Comparison of ENCODE assay signal across 15 mouse cellular contexts in the genomic region with DNA sequence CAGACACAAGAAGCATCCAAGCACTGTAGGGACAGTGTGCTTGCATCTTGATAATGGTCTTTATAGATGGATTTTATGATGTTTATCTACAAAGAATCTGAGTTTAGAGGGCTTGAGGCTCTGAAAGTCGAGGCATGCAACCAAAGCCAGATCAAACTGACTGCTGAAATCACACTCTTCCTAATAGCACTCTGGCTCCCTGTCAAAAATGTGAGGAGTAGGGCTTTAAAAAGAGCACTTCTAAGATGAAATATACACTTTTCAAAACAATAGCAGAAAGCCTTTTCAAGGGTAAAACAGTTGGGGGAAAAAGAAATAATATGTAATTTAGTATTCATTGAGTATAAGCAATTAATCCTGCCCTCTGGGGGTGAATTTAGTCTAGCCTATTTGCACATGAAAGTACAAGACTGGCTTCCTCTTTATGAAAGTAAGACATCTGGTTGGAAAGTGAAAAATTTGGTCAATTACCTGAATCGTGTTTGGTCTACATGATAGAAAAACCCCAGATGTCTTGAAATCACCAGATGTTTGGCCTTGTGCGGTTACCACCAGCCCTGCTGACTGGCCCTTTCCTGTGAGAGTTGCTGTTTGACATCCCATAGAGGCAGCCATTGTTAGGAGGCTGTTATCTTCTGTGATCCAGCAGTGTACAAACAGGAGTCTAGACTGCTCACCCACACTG.
DNase-seq lines count a peak whose midpoint lies in the region; ATAC-seq and TF ChIP-seq lines count a peak whose summit lies in the region.
"Had no signal": no experiment of that assay in that cellular context is flagged by ENCODE, and none has a peak within 500 bp of the region (broad histone marks: within the 10 kb centered on the region; RNA-seq: fewer than 3 reads in every experiment).

No protein-coding gene starts in this region.

- no peak overlapping the region for H3K4me3 ChIP-seq in forebrain, embryonic 15.5 days
- no peak overlapping the region for H3K4me3 ChIP-seq in forebrain, embryonic 12.5 days (replicated peaks)
- H3K4me3 ChIP-seq in layer of hippocampus, adult 2 months = no peak overlapping the region
- no peak overlapping the region for H3K4me3 ChIP-seq in embryonic facial prominence, embryonic 15.5 days (replicated peaks)
- no peak overlapping the region for H3K4me3 ChIP-seq in liver, postnatal 0 days (ENCODE audit: low read depth, low read length)
- H3K4me3 ChIP-seq: limb, embryonic 13.5 days; lung, embryonic 15.5 days had no signal

- H3K4me2 ChIP-seq in forebrain, embryonic 15.5 days (replicated peaks) = no peak overlapping the region
- no peak overlapping the region for H3K4me2 ChIP-seq in forebrain, embryonic 12.5 days
- H3K4me2 ChIP-seq in embryonic facial prominence, embryonic 15.5 days (replicated peaks) = no peak overlapping the region
- H3K4me2 ChIP-seq in liver, postnatal 0 days (ENCODE audit: low read depth, low read length) = no peak overlapping the region
- H3K4me2 ChIP-seq: limb, embryonic 13.5 days; lung, embryonic 15.5 days had no signal

- no peak for TF ChIP-seq EP300 in liver, postnatal 0 days (IDR thresholded peaks at IDR 0.05; ENCODE audit: low read depth)

- peak; percentile 32 for TF ChIP-seq CTCF in layer of hippocampus, adult 2 months (conservative IDR thresholded peaks at IDR 0.05)
- TF ChIP-seq CTCF in liver, postnatal 0 days (IDR thresholded peaks at IDR 0.05; ENCODE audit: low read depth) = no peak

- H3K36me3 ChIP-seq in forebrain, embryonic 15.5 days = no peaks in the 10 kb centered on the region
- H3K36me3 ChIP-seq in forebrain, embryonic 12.5 days (replicated peaks) = no peaks in the 10 kb centered on the region
- no peaks in the 10 kb centered on the region for H3K36me3 ChIP-seq in embryonic facial prominence, embryonic 15.5 days
- H3K36me3 ChIP-seq in liver, postnatal 0 days (replicated peaks; ENCODE audit: insufficient read depth, low read length) = no peaks in the 10 kb centered on the region
- H3K36me3 ChIP-seq: G1E; limb, embryonic 13.5 days; lung, embryonic 15.5 days had no signal

- WGBS in forebrain, embryonic 15.5 days = 15% methylated on average over 3 of the region's 3 CpGs
- WGBS in forebrain, embryonic 12.5 days = 34% methylated on average over 3 of the region's 3 CpGs
- 19% methylated on average over 3 of the region's 3 CpGs for WGBS in embryonic facial prominence, embryonic 15.5 days
- 46% methylated on average over 3 of the region's 3 CpGs for WGBS in liver, postnatal 0 days (ENCODE audit: insufficient replicate concordance)

- H3K4me1 ChIP-seq in forebrain, embryonic 15.5 days = peaks cover 22% of the 10 kb centered on the region
- peaks cover 20% of the 10 kb centered on the region for H3K4me1 ChIP-seq in forebrain, embryonic 12.5 days
- H3K4me1 ChIP-seq in embryonic facial prominence, embryonic 15.5 days = peaks cover 14% of the 10 kb centered on the region
- H3K4me1 ChIP-seq in liver, postnatal 0 days (ENCODE audit: insufficient read depth) = peaks cover 18% of the 10 kb centered on the region

- no peaks in the 10 kb centered on the region for H3K27me3 ChIP-seq in forebrain, embryonic 15.5 days
- no peaks in the 10 kb centered on the region for H3K27me3 ChIP-seq in forebrain, embryonic 12.5 days
- no peaks in the 10 kb centered on the region for H3K27me3 ChIP-seq in embryonic facial prominence, embryonic 15.5 days
- no peaks in the 10 kb centered on the region for H3K27me3 ChIP-seq in liver, postnatal 0 days (ENCODE audit: insufficient read depth, low read length)
- H3K27me3 ChIP-seq: limb, embryonic 13.5 days; lung, embryonic 15.5 days had no signal

- peak; percentile 40; the same call in 1 of the 2 replicates for ATAC-seq in forebrain, embryonic 15.5 days (replicated peaks)
- ATAC-seq in forebrain, embryonic 12.5 days (ENCODE audit: low FRiP score) = no peak
- no peak; the same call in 1 of the 2 replicates for ATAC-seq in embryonic facial prominence, embryonic 15.5 days (ENCODE audit: insufficient number of reproducible peaks, low FRiP score, low TSS enrichment, low read depth)
- ATAC-seq in liver, postnatal 0 days = no peak

- no peak overlapping the region for H3K9ac ChIP-seq in forebrain, embryonic 15.5 days (replicated peaks)
- H3K9ac ChIP-seq in forebrain, embryonic 12.5 days = no peak overlapping the region
- no peak overlapping the region for H3K9ac ChIP-seq in embryonic facial prominence, embryonic 15.5 days
- no peak overlapping the region for H3K9ac ChIP-seq in liver, postnatal 0 days (replicated peaks)
- H3K9ac ChIP-seq: limb, embryonic 13.5 days; lung, embryonic 15.5 days had no signal

- peak overlapping the region; percentile 4; the same call in 1 of the 2 replicates for H3K27ac ChIP-seq in forebrain, embryonic 15.5 days (replicated peaks)
- H3K27ac ChIP-seq in forebrain, embryonic 12.5 days = no peak overlapping the region
- 0 out of 2 replicates have a peak overlapping the region, but pooled peaks have one; percentile 14 for H3K27ac ChIP-seq in layer of hippocampus, adult 2 months
- H3K27ac ChIP-seq in embryonic facial prominence, embryonic 15.5 days (replicated peaks) = peak overlapping the region; percentile 51; the same call in 1 of the 2 replicates
- no peak overlapping the region for H3K27ac ChIP-seq in liver, postnatal 0 days (ENCODE audit: low read depth)
- H3K27ac ChIP-seq: limb, embryonic 13.5 days; lung, embryonic 15.5 days had no signal

- H3K9me3 ChIP-seq in forebrain, embryonic 15.5 days = no peaks in the 10 kb centered on the region
- no peaks in the 10 kb centered on the region for H3K9me3 ChIP-seq in forebrain, embryonic 12.5 days
- no peaks in the 10 kb centered on the region for H3K9me3 ChIP-seq in embryonic facial prominence, embryonic 15.5 days (replicated peaks)
- H3K9me3 ChIP-seq in liver, postnatal 0 days (ENCODE audit: low read length) = no peaks in the 10 kb centered on the region
- H3K9me3 ChIP-seq: G1E; limb, embryonic 13.5 days; lung, embryonic 15.5 days had no signal

- DNase-seq in layer of hippocampus, adult 2 months (ENCODE audit: low spot score in 2 of 2) = no peak
- DNase-seq in layer of hippocampus, postnatal 36 days = no peak
- peak; percentile 13 for DNase-seq in MN1 (ENCODE audit: low spot score)
- DNase-seq in liver, postnatal 0 days = no peak
- DNase-seq in cerebellum, adult 11 months = no peak
- DNase-seq: B cell, adult 2 months; cerebellum, adult 2 months; right cerebral cortex, adult 18-20 months; thymus, adult 2 months had no signal

Comparison
In these comparisons a context has a peak if more than half of its experiments do, and no peak if none do; other contexts are left out.
1. H3K27ac ChIP-seq: peak in forebrain, embryonic 15.5 days (single experiment), layer of hippocampus, adult 2 months (single experiment) and embryonic facial prominence, embryonic 15.5 days (single experiment); none in forebrain, embryonic 12.5 days (single experiment) and liver, postnatal 0 days (single experiment).